Mouse (Mus musculus) heart, adult 2 months (tissue): ENCODE measurements around the gene Hopx.

Source experiments
- CTCF ChIP-seq: fragments of 200-600 bp; IDR thresholded peaks from 2 replicates; pipeline ENCODE4 v1.8.1; 2022; ENCODE audit warnings: antibody characterized with exemption, mild to moderate bottlenecking, moderate library complexity
- EP300 ChIP-seq: fragments of 200-500 bp; IDR thresholded peaks from 2 replicates; pipeline ENCODE4 v1.6.1; 2011; ENCODE audit warnings: low read depth, low read length, control low read depth; ENCODE audit not compliant: insufficient read depth
- POLR2A ChIP-seq: fragments of 200-500 bp; IDR thresholded peaks from 2 replicates; pipeline ENCODE4 v1.6.1; 2011; ENCODE audit warnings: mild to moderate bottlenecking, low read depth, low read length, control low read depth; ENCODE audit not compliant: insufficient read depth

DNA sequence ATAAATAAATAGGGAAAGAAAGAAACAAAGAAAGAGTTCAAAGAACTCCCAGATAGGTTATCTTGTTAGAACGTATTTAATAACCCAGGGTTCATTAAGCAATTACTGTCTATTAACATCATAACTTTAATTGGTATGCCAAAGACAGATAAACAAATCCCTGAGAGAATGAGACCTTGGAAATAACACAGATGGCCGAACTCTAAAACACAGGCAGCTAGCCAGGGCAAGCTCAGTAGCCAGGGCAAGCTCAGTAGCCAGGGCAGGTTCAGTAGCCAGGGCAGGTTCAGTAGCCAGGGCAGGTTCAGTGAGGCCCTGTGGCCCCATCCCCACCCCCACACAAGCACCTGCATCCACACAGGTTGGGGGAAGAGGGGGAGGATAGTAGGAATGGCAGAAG is 2.9 kb downstream of the Hopx start:
- TF ChIP-seq POLR2A (no peak), EP300 (no peak), CTCF (no peak)
